ENCODE assay signal across 11 mouse cellular contexts in the genomic region with DNA sequence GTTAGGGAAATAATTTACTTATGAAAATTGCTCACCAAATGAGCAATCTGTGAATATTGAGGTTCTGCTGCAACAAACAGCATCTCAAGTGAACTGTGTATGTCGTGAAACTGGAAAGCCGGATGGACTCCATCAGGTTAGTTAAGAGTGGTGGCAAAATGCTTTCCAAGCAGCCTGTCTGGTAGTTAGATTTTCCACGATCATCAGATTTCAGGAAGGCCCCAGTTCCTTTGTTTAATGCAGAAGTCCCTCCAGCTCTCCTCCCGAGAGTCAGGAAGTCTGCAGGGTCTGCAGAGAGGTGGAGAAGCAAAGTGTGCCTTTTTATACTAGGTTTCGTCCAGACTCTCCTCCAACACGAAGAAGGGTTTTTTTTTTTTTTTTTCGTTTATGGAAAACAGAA. TPM values are rescaled to one million over a fixed set of nuclear protein-coding genes. Genes with fewer than 3 reads are reported as not detected.
A peak's percentile ranks its signal among the peaks of the same experiment; 100 is the strongest.
DNase-seq lines count a peak whose midpoint lies in the region; ATAC-seq and TF ChIP-seq lines count a peak whose summit lies in the region.
"Had no signal": no experiment of that assay in that cellular context is flagged by ENCODE, and none has a peak within 500 bp of the region (broad histone marks: within the 10 kb centered on the region; RNA-seq: fewer than 3 reads in every experiment).

No protein-coding gene starts in this region.

- peaks cover 27% of the 10 kb centered on the region for H3K4me1 ChIP-seq in limb, embryonic 14.5 days (ENCODE audit: control insufficient read depth, insufficient read depth, low read length)
- H3K4me1 ChIP-seq: liver, embryonic 15.5 days had no signal

- H3K9ac ChIP-seq in limb, embryonic 14.5 days (ENCODE audit: low read depth, low read length, severe bottlenecking), result peak overlapping the region; percentile 43
- H3K9ac ChIP-seq: liver, embryonic 15.5 days had no signal

- no peak for ATAC-seq in limb, embryonic 14.5 days (ENCODE audit: low FRiP score, low read depth)
- ATAC-seq in CD4-positive, CD25-positive, alpha-beta regulatory T cell, adult 4 months, result no peak

- peak; percentile 60 for DNase-seq in embryo, embryonic 10.5 days (ENCODE audit: low spot score)
- no peak for DNase-seq in embryo, embryonic 10 days (ENCODE audit: low spot score)
- peak; percentile 15 for DNase-seq in retina, embryonic 14.5 days (ENCODE audit: low spot score)
- DNase-seq in retina, postnatal 1 day, result no peak
- DNase-seq in limb, embryonic 14.5 days (ENCODE audit: low spot score), result peak; percentile 46
- DNase-seq in gastrocnemius, postnatal 14 days, result no peak
- DNase-seq in testis, postnatal 14 days (ENCODE audit: low spot score), result no peak
- DNase-seq: kidney, postnatal 14 days had no signal

- H3K27me3 ChIP-seq in limb, embryonic 14.5 days (ENCODE audit: control insufficient read depth, insufficient read depth, low read length), result no peaks in the 10 kb centered on the region

- intact Hi-C loops in gastrocnemius, postnatal 14 days (cut with DNase I; ENCODE audit: low total_unique reads), result no loop called here

- peak overlapping the region; percentile 52; the same call in 1 of the 2 replicates for H3K4me3 ChIP-seq in limb, embryonic 14.5 days (replicated peaks; ENCODE audit: low read length)
- H3K4me3 ChIP-seq: liver, embryonic 15.5 days had no signal

- peaks cover 6% of the 10 kb centered on the region; the same call in 1 of the 2 replicates for H3K36me3 ChIP-seq in limb, embryonic 14.5 days (ENCODE audit: control insufficient read depth, insufficient read depth, low read length)
- H3K36me3 ChIP-seq: liver, embryonic 15.5 days had no signal

- TF ChIP-seq POLR2A in limb, embryonic 14.5 days (IDR thresholded peaks at IDR 0.05; ENCODE audit: borderline replicate concordance, extremely low read depth, insufficient read depth, insufficient read length), result no peak

- peak overlapping the region; percentile 14; the same call in 1 of the 2 replicates for H3K27ac ChIP-seq in limb, embryonic 14.5 days (replicated peaks; ENCODE audit: low read depth, low read length)
- H3K27ac ChIP-seq: liver, embryonic 15.5 days had no signal

- H3K9me3 ChIP-seq in limb, embryonic 14.5 days (ENCODE audit: control insufficient read depth, low read length), result no peaks in the 10 kb centered on the region
- H3K9me3 ChIP-seq: liver, embryonic 15.5 days had no signal

- 16% methylated on average over 7 of the region's 7 CpGs for WGBS in limb, embryonic 14.5 days

- peak overlapping the region; percentile 53 for H3K4me2 ChIP-seq in limb, embryonic 14.5 days (replicated peaks; ENCODE audit: low read depth, low read length, severe bottlenecking)
- H3K4me2 ChIP-seq: liver, embryonic 15.5 days had no signal

RNA-seq across cellular contexts. Expression of gene Flrt3, which starts 4.4 kb away (rescaled TPM):
- 13.7 and 14.4 TPM in 2 replicates for polyA plus RNA-seq in limb, embryonic 14.5 days (2012; rRNA removed)
- polyA plus RNA-seq in limb, embryonic 14.5 days (2014; fragmentation: Nextera tagmentation; extraction: Ambion mirVana), result 47.6 and 56.2 TPM in 2 replicates
- 1 to 10 TPM in 1 of 2 experiments, under 1 TPM in 1; 0.80 to 1.6 TPM for total RNA-seq in gastrocnemius, postnatal 14 days (2021)
- polyA plus RNA-seq in CD4-positive, CD25-positive, alpha-beta regulatory T cell, adult 4 months (2017; shearing (Covaris generic)), result under 1 TPM in 1 of 2 experiments, not detected in 1; 0.08 TPM
- total RNA-seq: monocyte, adult 5-6 weeks had no signal

Comparison
In these comparisons a context has a peak if more than half of its experiments do, and no peak if none do; other contexts are left out.
1. DNase-seq: peak in embryo, embryonic 10.5 days (single experiment), retina, embryonic 14.5 days (single experiment) and limb, embryonic 14.5 days (single experiment); none in embryo, embryonic 10 days (single experiment), retina, postnatal 1 day (single experiment), gastrocnemius, postnatal 14 days (single experiment) and testis, postnatal 14 days (single experiment).
2. RNA of gene Flrt3, which starts 4.4 kb away (polyA plus RNA-seq): 13.7 to 56.2 TPM in limb, embryonic 14.5 days; 0.08 TPM in CD4-positive, CD25-positive, alpha-beta regulatory T cell, adult 4 months; every median in the first group is over 10 times any median in the second.